Mouse (Mus musculus): ENCODE measurements at regions not wholly inside any gene's neighbourhood (a gene's known extent, or its start where the extent isn't known, plus 50 kb on each side); places are given as distances from the start of the nearest gene placed in this dataset.
A peak's percentile ranks its signal among the peaks of the same experiment; 100 is the strongest.

DNA sequence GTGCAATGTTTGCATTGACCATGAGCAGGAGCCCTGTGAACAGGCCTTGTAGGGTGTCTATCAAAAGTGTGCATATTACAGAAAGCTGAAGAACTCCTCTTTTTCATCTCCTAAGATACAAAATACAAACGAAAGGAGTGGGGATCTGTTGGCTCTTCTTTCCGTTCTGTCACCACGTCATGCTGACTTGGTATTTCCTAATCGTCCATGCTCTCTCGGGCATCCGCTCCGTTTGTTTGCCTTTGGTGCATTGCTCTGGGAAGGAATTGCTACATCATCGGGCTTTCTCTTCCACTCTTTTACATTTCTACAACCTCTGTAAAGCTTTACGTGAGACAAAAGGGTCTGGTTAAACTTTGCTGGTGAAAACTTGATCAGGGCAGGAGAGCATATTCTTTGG lies 581.2 kb upstream of the Nr5a2 start:
- TF ChIP-seq CTCF (IDR thresholded peaks at IDR 0.05; ENCODE audit: borderline replicate concordance, control insufficient read depth, extremely low read depth, insufficient read depth, low read length, poor library complexity), result no peak
- no peak for TF ChIP-seq POLR2A (IDR thresholded peaks at IDR 0.05; ENCODE audit: control insufficient read depth, extremely low read depth, insufficient read depth, low read length, poor library complexity)
- H3K36me3 ChIP-seq (ENCODE audit: control insufficient read depth, insufficient read depth, low read length), result no peaks in the 10 kb centered on the region
- H3K27ac ChIP-seq (ENCODE audit: control insufficient read depth, insufficient read depth, low read length), result no peak overlapping the region
- H3K4me1 ChIP-seq (replicated peaks; ENCODE audit: control insufficient read depth, insufficient read depth, low read length), result no peaks in the 10 kb centered on the region
- no peak overlapping the region for H3K4me3 ChIP-seq (ENCODE audit: control insufficient read depth, insufficient read depth, low read length)
- no peak for DNase-seq
- WGBS, result 96% methylated on average over 9 of the region's 9 CpGs
- no peaks in the 10 kb centered on the region for H3K27me3 ChIP-seq (ENCODE audit: control insufficient read depth, insufficient read depth, low read length)

DNA sequence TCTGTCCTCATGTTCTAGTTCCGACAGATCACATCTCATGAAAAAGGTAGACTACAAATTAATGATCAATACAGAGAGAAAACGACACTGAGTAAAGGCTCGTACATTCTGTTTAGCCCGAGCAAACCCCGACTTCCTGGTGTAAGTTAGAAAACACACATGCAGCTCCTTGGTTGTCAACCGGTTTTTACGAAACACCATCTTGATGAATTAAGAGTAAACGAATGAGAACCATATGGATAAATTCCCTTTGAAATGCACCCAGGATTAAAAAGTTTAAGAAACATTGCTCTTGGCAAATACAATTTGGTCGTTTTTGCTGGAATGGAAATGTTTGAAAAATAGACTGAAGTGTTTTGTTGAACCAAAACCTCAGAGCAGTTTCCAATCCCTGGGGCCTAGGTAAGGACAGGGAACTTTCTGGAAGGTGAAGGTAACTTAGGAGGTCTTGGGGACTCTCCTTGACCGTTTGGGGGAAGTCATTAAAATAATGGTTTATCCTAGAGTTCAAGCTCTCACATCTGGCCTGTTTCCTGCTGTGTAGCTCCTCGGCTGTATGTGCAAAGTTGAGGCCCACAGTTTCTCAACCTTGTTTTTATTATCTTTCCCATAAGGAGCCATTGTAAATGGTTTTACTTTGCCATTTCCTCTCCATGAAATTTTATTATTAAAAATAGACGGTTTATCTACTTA lies 579.3 kb upstream of the Nr5a2 start:
- Histone ChIP-seq H3K27me3 (ENCODE audit: control insufficient read depth, insufficient read depth, low read length) (no peaks in the 10 kb centered on the region), H3K27ac (ENCODE audit: control insufficient read depth, insufficient read depth, low read length) (no peak overlapping the region), H3K36me3 (ENCODE audit: control insufficient read depth, insufficient read depth, low read length) (no peaks in the 10 kb centered on the region), H3K4me3 (ENCODE audit: control insufficient read depth, insufficient read depth, low read length) (no peak overlapping the region), H3K4me1 (replicated peaks; ENCODE audit: control insufficient read depth, insufficient read depth, low read length) (no peaks in the 10 kb centered on the region)
- no peak for TF ChIP-seq POLR2A (IDR thresholded peaks at IDR 0.05; ENCODE audit: control insufficient read depth, extremely low read depth, insufficient read depth, low read length, poor library complexity)
- TF ChIP-seq CTCF (IDR thresholded peaks at IDR 0.05; ENCODE audit: borderline replicate concordance, control insufficient read depth, extremely low read depth, insufficient read depth, low read length, poor library complexity), result no peak
- WGBS, result 90% methylated on average over 12 of the region's 12 CpGs
- no peak for DNase-seq

DNA sequence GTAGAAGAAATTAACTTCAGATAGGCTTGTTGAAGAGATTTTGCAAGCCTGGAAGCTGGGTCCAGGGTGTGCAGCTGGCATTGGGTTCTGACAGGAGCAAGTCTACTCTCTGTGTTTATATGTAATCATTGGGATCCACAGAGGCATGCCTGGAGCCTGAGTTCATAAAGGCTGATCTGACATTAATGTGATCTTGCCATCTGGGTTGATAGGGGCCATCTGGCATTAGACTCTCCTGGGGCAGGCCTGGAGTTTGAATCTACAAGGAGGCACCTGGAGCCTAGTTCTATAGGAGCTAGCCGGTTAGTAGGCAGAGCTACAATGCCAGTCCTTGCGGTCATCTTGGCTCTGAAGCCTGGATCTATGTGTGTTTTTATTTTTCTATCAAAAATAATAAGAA lies 554.5 kb upstream of the Nr5a2 start:
- no peaks in the 10 kb centered on the region for H3K36me3 ChIP-seq (ENCODE audit: control insufficient read depth, insufficient read depth, low read length)
- no peak for DNase-seq
- TF ChIP-seq POLR2A (IDR thresholded peaks at IDR 0.05; ENCODE audit: control insufficient read depth, extremely low read depth, insufficient read depth, low read length, poor library complexity), result no peak
- TF ChIP-seq CTCF (IDR thresholded peaks at IDR 0.05; ENCODE audit: borderline replicate concordance, control insufficient read depth, extremely low read depth, insufficient read depth, low read length, poor library complexity), result no peak
- no peaks in the 10 kb centered on the region for H3K27me3 ChIP-seq (ENCODE audit: control insufficient read depth, insufficient read depth, low read length)
- 99% methylated on average over 2 of the region's 2 CpGs for WGBS
- no peak overlapping the region for H3K27ac ChIP-seq (ENCODE audit: control insufficient read depth, insufficient read depth, low read length)
- H3K4me3 ChIP-seq (ENCODE audit: control insufficient read depth, insufficient read depth, low read length), result no peak overlapping the region
- H3K4me1 ChIP-seq (replicated peaks; ENCODE audit: control insufficient read depth, insufficient read depth, low read length), result peaks cover 2% of the 10 kb centered on the region; the same call in 1 of the 2 replicates

GRCm38 (mm10) chr1:137503704-137504422 lies 543.6 kb upstream of the Nr5a2 start:
- Histone ChIP-seq H3K4me3 (ENCODE audit: control insufficient read depth, insufficient read depth, low read length) (no peak overlapping the region), H3K27ac (ENCODE audit: control insufficient read depth, insufficient read depth, low read length) (no peak overlapping the region), H3K27me3 (ENCODE audit: control insufficient read depth, insufficient read depth, low read length) (no peaks in the 10 kb centered on the region), H3K36me3 (ENCODE audit: control insufficient read depth, insufficient read depth, low read length) (no peaks in the 10 kb centered on the region), H3K4me1 (replicated peaks; ENCODE audit: control insufficient read depth, insufficient read depth, low read length) (no peaks in the 10 kb centered on the region)
- WGBS, result 94% methylated on average over 8 of the region's 8 CpGs
- TF ChIP-seq CTCF (IDR thresholded peaks at IDR 0.05; ENCODE audit: borderline replicate concordance, control insufficient read depth, extremely low read depth, insufficient read depth, low read length, poor library complexity) (no peak), POLR2A (IDR thresholded peaks at IDR 0.05; ENCODE audit: control insufficient read depth, extremely low read depth, insufficient read depth, low read length, poor library complexity) (no peak)
- DNase-seq, result no peak

GRCm38 (mm10) chr1:137488226-137488625 lies 528.0 kb upstream of the Nr5a2 start:
- 98% methylated on average over 5 of the region's 5 CpGs for WGBS
- Histone ChIP-seq H3K4me3 (ENCODE audit: control insufficient read depth, insufficient read depth, low read length) (no peak overlapping the region), H3K36me3 (ENCODE audit: control insufficient read depth, insufficient read depth, low read length) (no peaks in the 10 kb centered on the region), H3K27ac (ENCODE audit: control insufficient read depth, insufficient read depth, low read length) (no peak overlapping the region), H3K27me3 (ENCODE audit: control insufficient read depth, insufficient read depth, low read length) (no peaks in the 10 kb centered on the region), H3K4me1 (replicated peaks; ENCODE audit: control insufficient read depth, insufficient read depth, low read length) (no peaks in the 10 kb centered on the region)
- no peak for DNase-seq
- TF ChIP-seq POLR2A (IDR thresholded peaks at IDR 0.05; ENCODE audit: control insufficient read depth, extremely low read depth, insufficient read depth, low read length, poor library complexity), result no peak
- no peak for TF ChIP-seq CTCF (IDR thresholded peaks at IDR 0.05; ENCODE audit: borderline replicate concordance, control insufficient read depth, extremely low read depth, insufficient read depth, low read length, poor library complexity)

GRCm38 (mm10) chr1:137478459-137478858 lies 518.2 kb upstream of the Nr5a2 start:
- no peak for TF ChIP-seq POLR2A (IDR thresholded peaks at IDR 0.05; ENCODE audit: control insufficient read depth, extremely low read depth, insufficient read depth, low read length, poor library complexity)
- TF ChIP-seq CTCF (IDR thresholded peaks at IDR 0.05; ENCODE audit: borderline replicate concordance, control insufficient read depth, extremely low read depth, insufficient read depth, low read length, poor library complexity), result no peak
- Histone ChIP-seq H3K27ac (ENCODE audit: control insufficient read depth, insufficient read depth, low read length) (no peak overlapping the region), H3K36me3 (ENCODE audit: control insufficient read depth, insufficient read depth, low read length) (no peaks in the 10 kb centered on the region), H3K4me1 (replicated peaks; ENCODE audit: control insufficient read depth, insufficient read depth, low read length) (no peaks in the 10 kb centered on the region), H3K27me3 (ENCODE audit: control insufficient read depth, insufficient read depth, low read length) (no peaks in the 10 kb centered on the region), H3K4me3 (ENCODE audit: control insufficient read depth, insufficient read depth, low read length) (no peak overlapping the region)
- WGBS, result 0% methylated on average over 1 of the region's 1 CpGs
- DNase-seq, result peak; percentile 22

All from thymus, adult 2 months (tissue).